Mouse (Mus musculus): Measurements from ENCODE around the gene Chml.

The Chml gene

GRCm38 (mm10) chr1:175659900-175660299 lies 32.8 kb downstream of the Chml start:
- DNase-seq (ENCODE audit: extremely low read depth, low read depth, low spot score), result no peak

DNA sequence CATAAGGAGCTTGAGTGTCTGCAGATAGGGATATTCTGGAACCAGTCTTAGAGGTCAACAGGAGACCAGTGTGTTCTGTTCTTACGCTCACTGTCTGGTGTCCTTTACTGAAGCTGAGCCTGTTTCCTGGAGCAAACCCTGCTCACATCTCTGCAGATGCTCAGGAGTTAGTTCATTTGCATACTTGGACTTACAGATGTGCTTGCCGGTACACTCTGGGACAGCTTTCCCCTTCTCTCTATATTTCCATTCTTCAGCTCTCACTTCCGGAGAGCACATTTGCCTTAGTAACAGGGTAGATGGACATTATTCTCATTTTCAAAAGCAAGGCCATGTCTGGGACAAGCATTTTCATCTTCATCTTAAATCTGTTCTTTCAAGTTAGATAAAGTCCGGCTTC lies 44.1 kb downstream of the Chml start:
- no peak for DNase-seq (ENCODE audit: extremely low read depth, low read depth, low spot score)

- no peak for DNase-seq (ENCODE audit: extremely low read depth, low read depth, low spot score)
Observed at GRCm38 (mm10) chr1:175646952-175647351, 45.7 kb downstream of the Chml start.

GRCm38 (mm10) chr1:175643496-175644265 lies 49.0 kb downstream of the Chml start:
- no peak for DNase-seq (ENCODE audit: extremely low read depth, low read depth, low spot score)

- DNase-seq (ENCODE audit: extremely low read depth, low read depth, low spot score), result no peak
Observed at GRCm38 (mm10) chr1:175640435-175641150, 52.1 kb downstream of the Chml start.

DNA sequence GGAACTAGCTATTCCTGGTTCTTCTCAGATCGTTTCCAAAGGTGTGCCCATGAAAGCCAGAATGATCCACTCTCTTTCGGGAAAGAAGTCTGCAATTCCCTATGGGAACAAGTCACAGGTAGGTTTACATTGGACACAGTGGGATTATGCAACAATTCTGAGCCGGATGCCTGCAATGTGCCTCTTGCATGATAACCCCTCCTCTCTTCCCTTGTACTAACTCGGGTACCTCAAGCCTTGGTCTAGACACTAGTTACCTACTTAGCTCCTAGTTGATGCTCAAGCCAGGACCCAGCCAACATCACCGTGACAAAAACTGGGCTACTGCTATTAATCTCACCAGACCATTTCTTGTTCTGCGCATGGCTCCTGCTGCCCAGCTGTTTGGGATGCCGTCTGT lies 53.6 kb downstream of the Chml start:
- DNase-seq (ENCODE audit: extremely low read depth, low read depth, low spot score), result no peak

DNA sequence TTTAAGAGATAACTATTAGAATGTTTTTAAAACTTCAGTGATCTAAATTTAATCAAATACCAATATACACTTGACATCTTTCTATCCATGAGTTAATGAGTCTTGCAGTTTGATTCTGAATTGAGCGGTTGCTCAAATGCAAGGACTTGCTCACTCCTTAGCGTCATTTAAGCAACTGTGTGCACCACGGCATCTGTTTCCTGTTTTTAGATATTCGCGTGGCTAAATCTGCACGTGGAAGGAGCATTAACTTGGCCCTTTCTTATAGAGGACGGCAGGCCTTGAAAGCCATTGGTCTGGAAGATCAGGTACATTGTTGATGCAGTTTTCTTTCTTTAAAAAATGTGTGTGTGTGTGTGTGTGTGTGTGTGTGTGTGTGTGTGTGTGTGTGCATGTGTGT lies 55.0 kb downstream of the Chml start:
- no peak for DNase-seq (ENCODE audit: extremely low read depth, low read depth, low spot score)

- no peak for DNase-seq (ENCODE audit: extremely low read depth, low read depth, low spot score)
Observed at GRCm38 (mm10) chr1:175632470-175632869, 60.2 kb downstream of the Chml start.

All from fat pad, adult 2 months (tissue).